Mouse (Mus musculus) MEL (cell line): ENCODE data around the gene Kcnd3.

Source experiments
- CTCF ChIP-seq, 3 experiments: IDR thresholded peaks in 2 of 3; conservative IDR thresholded peaks in 1 of 3; 2 replicates each; pipeline ENCODE4 v1.5.1; 2011 to 2012; ENCODE audit warnings: low read length in 3 of 3, low read depth in 2 of 3, mild to moderate bottlenecking in 2 of 3, improper control_type of control experiment in 1 of 3, inconsistent platforms in 1 of 3, mixed read lengths in 1 of 3, moderate library complexity in 1 of 3; ENCODE audit not compliant: control insufficient read depth in 1 of 3, insufficient read depth in 1 of 3, poor library complexity in 1 of 3, severe bottlenecking in 1 of 3
- E2F4 ChIP-seq: IDR thresholded peaks from 2 replicates; pipeline ENCODE4 v1.6.1; 2011; ENCODE audit warnings: low read depth, low read length, improper control_type of control experiment, borderline replicate concordance
- EP300 ChIP-seq, 2 experiments: IDR thresholded peaks; 2 replicates each; pipeline ENCODE4 v1.6.1; 2011; ENCODE audit warnings: improper control_type of control experiment in 2 of 2, low read length in 2 of 2, low read depth in 1 of 2, mild to moderate bottlenecking in 1 of 2
- NRF1 ChIP-seq: IDR thresholded peaks from 2 replicates; pipeline ENCODE4 v1.6.1; 2014; ENCODE audit warnings: low read depth, mild to moderate bottlenecking, inconsistent platforms, low read length, improper control_type of control experiment, moderate library complexity; ENCODE audit not compliant: poor library complexity, insufficient read depth, severe bottlenecking
- POLR2A ChIP-seq, 2 experiments: IDR thresholded peaks; 2 replicates each; pipeline ENCODE4 v1.6.1; 2011 to 2012; ENCODE audit warnings: low read length in 2 of 2, mild to moderate bottlenecking in 2 of 2, control low read depth in 1 of 2, improper control_type of control experiment in 1 of 2, low read depth in 1 of 2, moderate library complexity in 1 of 2; ENCODE audit not compliant: control insufficient read depth in 1 of 2, insufficient read depth in 1 of 2, poor library complexity in 1 of 2
- TAL1 ChIP-seq: IDR thresholded peaks from 2 replicates; pipeline ENCODE4 v1.6.1; 2012; ENCODE audit warnings: mild to moderate bottlenecking, inconsistent platforms, low read length, moderate library complexity, mixed read lengths
- USF1 ChIP-seq: IDR thresholded peaks from 2 replicates; pipeline ENCODE4 v1.6.1; 2014; ENCODE audit warnings: low read depth, mild to moderate bottlenecking, inconsistent platforms, low read length, improper control_type of control experiment, moderate library complexity
- ZC3H11A ChIP-seq: IDR thresholded peaks from 2 replicates; pipeline ENCODE4 v1.6.1; 2012; ENCODE audit warnings: low read depth, mild to moderate bottlenecking, inconsistent platforms, low read length, improper control_type of control experiment
- ZKSCAN1 ChIP-seq: IDR thresholded peaks from 2 replicates; pipeline ENCODE4 v1.6.1; 2012; ENCODE audit warnings: low read depth, mild to moderate bottlenecking, inconsistent platforms, low read length, improper control_type of control experiment, moderate library complexity
- ZMIZ1 ChIP-seq: IDR thresholded peaks from 2 replicates; pipeline ENCODE4 v1.6.1; 2012; ENCODE audit warnings: low read depth, mild to moderate bottlenecking, inconsistent platforms, low read length, improper control_type of control experiment, moderate library complexity

- TF ChIP-seq E2F4 (no peak), ZMIZ1 (no peak), CTCF (IDR thresholded peaks at IDR 0.05 in 2 of 3, conservative IDR thresholded peaks at IDR 0.05 in 1 of 3; ENCODE audit: control insufficient read depth in 1 of 3, insufficient read depth in 1 of 3, low read depth in 2 of 3, low read length in 3 of 3, poor library complexity in 1 of 3, severe bottlenecking in 1 of 3) (no peak), POLR2A (IDR thresholded peaks at IDR 0.05; ENCODE audit: control insufficient read depth in 1 of 2, insufficient read depth in 1 of 2, low read depth in 1 of 2, low read length in 2 of 2, poor library complexity in 1 of 2) (no peak), USF1 (no peak), TAL1 (no peak), ZKSCAN1 (no peak), ZC3H11A (no peak), NRF1 (no peak), EP300 (IDR thresholded peaks at IDR 0.05; ENCODE audit: low read depth in 1 of 2, low read length in 2 of 2) (no peak)
Measured at GRCm38 (mm10) chr3:105546611-105547071, 94.5 kb downstream of the Kcnd3 start.
